10 mouse cellular contexts compared by ENCODE assay signal in genomic region chr6:43297508-43297850, GRCm38 (mm10). TPM values are rescaled to one million over a fixed set of nuclear protein-coding genes. Genes with fewer than 3 reads are reported as not detected.
A peak's percentile ranks its signal among the peaks of the same experiment; 100 is the strongest.
DNase-seq lines count a peak whose midpoint lies in the region; ATAC-seq and TF ChIP-seq lines count a peak whose summit lies in the region.
"Had no signal": no experiment of that assay in that cellular context is flagged by ENCODE, and none has a peak within 500 bp of the region (broad histone marks: within the 10 kb centered on the region; RNA-seq: fewer than 3 reads in every experiment).

No protein-coding gene starts in this region.

- peaks cover 9% of the 10 kb centered on the region for H3K4me1 ChIP-seq in kidney, embryonic 16.5 days (ENCODE audit: insufficient read depth, low read length)
- peaks cover 7% of the 10 kb centered on the region; the same call in 1 of the 2 replicates for H3K4me1 ChIP-seq in kidney, embryonic 14.5 days (ENCODE audit: control insufficient read depth, insufficient read depth, low read length)
- H3K4me1 ChIP-seq in forebrain, embryonic 12.5 days: 0 out of 2 replicates have a peak, but pooled peaks cover 4% of the 10 kb centered on the region
- no peaks in the 10 kb centered on the region for H3K4me1 ChIP-seq in limb, embryonic 11.5 days (ENCODE audit: control insufficient read depth, insufficient read depth, low read length)
- H3K4me1 ChIP-seq in neural tube, embryonic 15.5 days: peaks cover 9% of the 10 kb centered on the region
- H3K4me1 ChIP-seq: limb, embryonic 13.5 days had no signal

- H3K4me3 ChIP-seq in kidney, embryonic 16.5 days (ENCODE audit: low read length): no peak overlapping the region
- no peak overlapping the region for H3K4me3 ChIP-seq in kidney, embryonic 14.5 days (ENCODE audit: low read length)
- H3K4me3 ChIP-seq in forebrain, embryonic 12.5 days (replicated peaks): no peak overlapping the region
- no peak overlapping the region for H3K4me3 ChIP-seq in limb, embryonic 11.5 days (ENCODE audit: low read depth, low read length)
- no peak overlapping the region for H3K4me3 ChIP-seq in neural tube, embryonic 15.5 days (replicated peaks)
- no peak overlapping the region for H3K4me3 ChIP-seq in layer of hippocampus, adult 2 months
- H3K4me3 ChIP-seq: limb, embryonic 13.5 days had no signal

- no peak for TF ChIP-seq CTCF in layer of hippocampus, adult 2 months (conservative IDR thresholded peaks at IDR 0.05)

- WGBS in kidney, embryonic 16.5 days: 34% methylated on average over 2 of the region's 2 CpGs
- WGBS in kidney, embryonic 14.5 days: 64% methylated on average over 2 of the region's 2 CpGs
- WGBS in forebrain, embryonic 12.5 days: 19% methylated on average over 2 of the region's 2 CpGs
- WGBS in limb, embryonic 11.5 days: 59% methylated on average over 2 of the region's 2 CpGs
- 13% methylated on average over 2 of the region's 2 CpGs for WGBS in neural tube, embryonic 15.5 days

- peak; percentile 21; the same call in 1 of the 2 replicates for ATAC-seq in kidney, embryonic 16.5 days (ENCODE audit: low FRiP score, low TSS enrichment)
- ATAC-seq in kidney, embryonic 14.5 days (ENCODE audit: low FRiP score, low TSS enrichment): no peak; the same call in none of the 2 replicates
- peak; percentile 51; the same call in 1 of the 2 replicates for ATAC-seq in forebrain, embryonic 12.5 days (ENCODE audit: low FRiP score)
- ATAC-seq in limb, embryonic 11.5 days (ENCODE audit: insufficient number of reproducible peaks, low FRiP score, low TSS enrichment, low read depth): peak; percentile 28; the same call in 1 of the 2 replicates
- peak; percentile 76; the same call in 1 of the 2 replicates for ATAC-seq in neural tube, embryonic 15.5 days (ENCODE audit: low FRiP score)

- H3K27ac ChIP-seq in kidney, embryonic 16.5 days (ENCODE audit: low read length): no peak overlapping the region
- H3K27ac ChIP-seq in kidney, embryonic 14.5 days (ENCODE audit: low read depth, low read length): no peak overlapping the region
- H3K27ac ChIP-seq in forebrain, embryonic 12.5 days: no peak overlapping the region
- H3K27ac ChIP-seq in limb, embryonic 11.5 days (replicated peaks; ENCODE audit: low read depth, low read length): no peak overlapping the region
- H3K27ac ChIP-seq in neural tube, embryonic 15.5 days (replicated peaks): no peak overlapping the region
- no peak overlapping the region for H3K27ac ChIP-seq in layer of hippocampus, adult 2 months
- H3K27ac ChIP-seq: limb, embryonic 13.5 days had no signal

- H3K9me3 ChIP-seq in kidney, embryonic 16.5 days (ENCODE audit: low read length): no peaks in the 10 kb centered on the region
- no peaks in the 10 kb centered on the region for H3K9me3 ChIP-seq in kidney, embryonic 14.5 days (ENCODE audit: control insufficient read depth, low read length)
- H3K9me3 ChIP-seq in forebrain, embryonic 12.5 days: no peaks in the 10 kb centered on the region
- no peaks in the 10 kb centered on the region for H3K9me3 ChIP-seq in limb, embryonic 11.5 days (ENCODE audit: control insufficient read depth, low read length)
- H3K9me3 ChIP-seq in neural tube, embryonic 15.5 days (replicated peaks): no peaks in the 10 kb centered on the region
- H3K9me3 ChIP-seq: limb, embryonic 13.5 days had no signal

- no peak overlapping the region for H3K9ac ChIP-seq in kidney, embryonic 16.5 days (replicated peaks; ENCODE audit: low read length)
- H3K9ac ChIP-seq in kidney, embryonic 14.5 days (ENCODE audit: low read depth, low read length): no peak overlapping the region
- H3K9ac ChIP-seq in forebrain, embryonic 12.5 days: no peak overlapping the region
- no peak overlapping the region for H3K9ac ChIP-seq in limb, embryonic 11.5 days (ENCODE audit: low read length)
- H3K9ac ChIP-seq in neural tube, embryonic 15.5 days (replicated peaks): no peak overlapping the region
- H3K9ac ChIP-seq: limb, embryonic 13.5 days had no signal

- H3K4me2 ChIP-seq in kidney, embryonic 16.5 days (replicated peaks; ENCODE audit: low read depth, low read length): no peak overlapping the region
- no peak overlapping the region for H3K4me2 ChIP-seq in kidney, embryonic 14.5 days (replicated peaks; ENCODE audit: low read depth, low read length)
- no peak overlapping the region for H3K4me2 ChIP-seq in forebrain, embryonic 12.5 days
- H3K4me2 ChIP-seq in limb, embryonic 11.5 days (ENCODE audit: low read depth, severe bottlenecking): no peak overlapping the region
- H3K4me2 ChIP-seq in neural tube, embryonic 15.5 days: no peak overlapping the region
- H3K4me2 ChIP-seq: limb, embryonic 13.5 days had no signal

- H3K27me3 ChIP-seq in kidney, embryonic 16.5 days (ENCODE audit: insufficient read depth, low read length): no peaks in the 10 kb centered on the region
- H3K27me3 ChIP-seq in kidney, embryonic 14.5 days (ENCODE audit: control insufficient read depth, insufficient read depth, low read length): no peaks in the 10 kb centered on the region
- no peaks in the 10 kb centered on the region for H3K27me3 ChIP-seq in forebrain, embryonic 12.5 days
- H3K27me3 ChIP-seq in limb, embryonic 11.5 days (ENCODE audit: control insufficient read depth, insufficient read depth, low read length): no peaks in the 10 kb centered on the region
- no peaks in the 10 kb centered on the region for H3K27me3 ChIP-seq in neural tube, embryonic 15.5 days (replicated peaks)
- H3K27me3 ChIP-seq: limb, embryonic 13.5 days had no signal

- H3K36me3 ChIP-seq in kidney, embryonic 16.5 days (ENCODE audit: insufficient read depth, low read length): no peaks in the 10 kb centered on the region
- no peaks in the 10 kb centered on the region for H3K36me3 ChIP-seq in kidney, embryonic 14.5 days (ENCODE audit: control insufficient read depth, insufficient read depth, low read length)
- no peaks in the 10 kb centered on the region for H3K36me3 ChIP-seq in forebrain, embryonic 12.5 days (replicated peaks)
- no peaks in the 10 kb centered on the region for H3K36me3 ChIP-seq in limb, embryonic 11.5 days (ENCODE audit: control insufficient read depth, insufficient read depth, low read length)
- no peaks in the 10 kb centered on the region for H3K36me3 ChIP-seq in neural tube, embryonic 15.5 days
- H3K36me3 ChIP-seq: limb, embryonic 13.5 days had no signal

- DNase-seq in limb, embryonic 11.5 days (ENCODE audit: low spot score): no peak
- DNase-seq in layer of hippocampus, adult 2 months (ENCODE audit: low spot score in 2 of 2): no peak
- no peak for DNase-seq in Muller cell, postnatal 12 days (ENCODE audit: inconsistent ontology term)
- no peak for DNase-seq in cerebellum, postnatal 36 days
- DNase-seq: thymus, postnatal 25 days had no signal

RNA-seq across cellular contexts. Expression of gene Nobox, which starts 11.9 kb away (rescaled TPM):
- 0.19 TPM in 1 of 2 replicates, not detected in the other for polyA plus RNA-seq in kidney, embryonic 16.5 days (2015; fragmentation: Nextera tagmentation; extraction: Ambion mirVana)
- polyA plus RNA-seq in kidney, embryonic 14.5 days (2014; fragmentation: Nextera tagmentation; extraction: Ambion mirVana): 0.20 TPM in 1 of 2 replicates, not detected in the other
- polyA plus RNA-seq in forebrain, embryonic 12.5 days (2016; fragmentation: Nextera tagmentation; extraction: Ambion mirVana): not detected in 2 replicates
- polyA plus RNA-seq in limb, embryonic 11.5 days (2014; fragmentation: Nextera tagmentation; extraction: Ambion mirVana): not detected in 2 replicates
- polyA plus RNA-seq in neural tube, embryonic 15.5 days (2015; fragmentation: Nextera tagmentation; extraction: Ambion mirVana): 0.14 TPM in 1 of 2 replicates, not detected in the other
- not detected for total RNA-seq in layer of hippocampus, adult 2 months (2021)
- polyA plus RNA-seq: limb, embryonic 13.5 days had no signal

RNA-seq across cellular contexts. Expression of gene Arhgef5, which starts 32.1 kb away (rescaled TPM):
- polyA plus RNA-seq in kidney, embryonic 16.5 days (2015; fragmentation: Nextera tagmentation; extraction: Ambion mirVana): 17.0 and 19.2 TPM in 2 replicates
- polyA plus RNA-seq in kidney, embryonic 14.5 days (2014; fragmentation: Nextera tagmentation; extraction: Ambion mirVana): 12.5 and 13.7 TPM in 2 replicates
- 2.9 and 3.5 TPM in 2 replicates for polyA plus RNA-seq in forebrain, embryonic 12.5 days (2016; fragmentation: Nextera tagmentation; extraction: Ambion mirVana)
- polyA plus RNA-seq in limb, embryonic 11.5 days (2014; fragmentation: Nextera tagmentation; extraction: Ambion mirVana): 5.1 and 7.5 TPM in 2 replicates
- polyA plus RNA-seq in neural tube, embryonic 15.5 days (2015; fragmentation: Nextera tagmentation; extraction: Ambion mirVana): 1.9 and 4.5 TPM in 2 replicates
- total RNA-seq in layer of hippocampus, adult 2 months (2021): 1 to 10 TPM; 1.7 to 2.8 TPM
